Mouse (Mus musculus): ENCODE measurements around the gene Atrnl1.

The Atrnl1 gene

DNA sequence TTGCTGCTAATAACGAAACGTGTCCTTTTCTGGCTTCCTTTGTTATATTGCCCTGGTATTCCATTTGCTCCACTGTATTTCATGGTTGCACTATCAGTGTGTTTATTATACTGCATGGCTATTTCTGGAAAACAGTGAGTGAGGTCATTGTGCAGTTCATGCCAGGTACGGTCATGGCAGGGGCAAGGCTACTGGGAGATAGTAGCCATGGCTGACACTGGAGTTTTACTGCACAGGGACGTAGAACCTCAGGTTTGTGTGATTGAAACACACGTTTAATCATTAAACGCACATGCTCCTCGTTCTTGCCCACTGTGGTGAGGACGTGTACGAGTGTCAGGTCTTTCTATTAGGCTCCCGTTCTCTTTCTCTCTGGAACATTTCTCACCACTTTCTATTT, 314.8 kb downstream of the Atrnl1 start:
- no peak for DNase-seq (ENCODE audit: low read depth, low spot score)

DNA sequence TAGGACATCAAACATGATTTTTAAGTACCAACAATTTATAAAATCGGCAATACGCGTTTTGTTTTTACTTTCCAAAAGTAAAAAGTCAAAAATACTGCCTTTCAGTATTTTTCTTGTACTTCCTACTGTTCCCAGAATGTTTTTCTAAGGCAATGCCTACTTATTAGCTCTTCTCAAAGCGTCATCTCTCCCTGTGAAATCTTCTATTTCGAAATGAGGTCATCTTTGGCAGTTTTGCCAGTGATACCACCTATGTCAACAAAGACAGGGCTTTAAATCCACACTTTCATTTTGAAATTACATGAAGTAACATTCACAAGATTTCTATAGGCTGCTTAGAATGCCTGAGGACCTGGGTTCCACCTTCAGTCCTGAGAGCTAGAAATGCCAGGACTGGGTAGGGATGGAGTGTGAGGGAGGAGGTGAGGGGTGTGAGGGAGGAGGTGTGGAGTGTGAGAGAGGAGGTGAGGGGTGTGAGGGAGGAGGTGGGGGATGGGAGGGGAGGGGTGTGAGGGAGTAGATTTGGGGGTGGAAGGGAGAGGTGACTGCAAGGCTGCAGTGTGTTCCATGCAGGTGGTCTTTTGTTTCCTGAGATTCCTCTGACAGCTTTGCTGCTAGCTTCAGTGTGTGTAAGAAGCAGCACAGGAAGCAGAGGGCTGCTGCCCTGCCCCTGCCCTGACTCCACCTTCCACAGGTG, 315.5 kb downstream of the Atrnl1 start:
- peak; percentile 16 for DNase-seq (ENCODE audit: low read depth, low spot score)

- no peak for DNase-seq (ENCODE audit: low read depth, low spot score)
Measured at GRCm38 (mm10) chr19:57926941-57927471, 316.2 kb downstream of the Atrnl1 start.

DNA sequence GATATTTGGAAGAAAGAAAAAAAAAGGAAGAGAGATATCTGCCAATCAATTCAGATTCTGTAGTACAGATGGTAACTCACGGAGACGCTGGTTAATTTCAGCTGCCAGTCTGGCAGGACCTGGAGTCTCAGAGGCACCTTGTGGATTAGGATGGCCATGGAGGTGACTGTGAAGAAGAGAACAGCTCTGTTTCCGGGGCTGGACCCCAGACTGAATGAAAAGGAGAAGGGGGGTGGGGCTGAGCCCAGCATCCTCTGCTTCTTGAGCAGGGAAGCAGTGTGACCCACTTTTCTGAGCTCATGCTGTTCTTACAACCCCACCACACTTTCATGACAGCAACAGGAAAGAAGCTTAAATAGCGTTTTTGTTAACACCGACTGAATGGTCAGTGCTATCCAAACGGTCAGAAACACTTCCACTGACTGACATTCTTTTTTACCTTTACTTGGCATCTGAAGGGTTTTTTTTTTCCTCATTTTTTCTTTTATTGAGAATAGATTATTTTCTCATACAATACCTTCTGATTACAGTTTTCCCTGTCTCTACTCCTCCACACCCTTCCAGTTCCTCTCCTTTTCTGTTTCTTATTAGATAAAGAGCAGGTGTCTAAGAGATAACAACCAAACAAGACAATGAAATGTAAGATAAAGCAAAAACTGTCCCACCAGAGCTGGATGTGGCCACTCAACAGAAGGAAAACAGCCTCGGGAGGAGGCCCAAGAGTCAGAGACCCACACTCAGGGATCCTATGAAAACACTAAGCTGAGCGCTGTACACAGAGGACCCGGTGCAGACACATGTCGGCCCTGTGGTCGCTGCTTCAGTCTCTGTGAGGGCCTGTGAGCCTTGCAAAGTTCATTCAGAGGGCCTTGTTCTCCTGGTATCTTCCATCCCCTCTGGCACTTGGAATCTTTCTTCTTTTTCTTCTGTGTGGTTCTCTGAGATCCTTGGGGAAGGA, 317.0 kb downstream of the Atrnl1 start:
- no peak for DNase-seq (ENCODE audit: low read depth, low spot score)

DNA sequence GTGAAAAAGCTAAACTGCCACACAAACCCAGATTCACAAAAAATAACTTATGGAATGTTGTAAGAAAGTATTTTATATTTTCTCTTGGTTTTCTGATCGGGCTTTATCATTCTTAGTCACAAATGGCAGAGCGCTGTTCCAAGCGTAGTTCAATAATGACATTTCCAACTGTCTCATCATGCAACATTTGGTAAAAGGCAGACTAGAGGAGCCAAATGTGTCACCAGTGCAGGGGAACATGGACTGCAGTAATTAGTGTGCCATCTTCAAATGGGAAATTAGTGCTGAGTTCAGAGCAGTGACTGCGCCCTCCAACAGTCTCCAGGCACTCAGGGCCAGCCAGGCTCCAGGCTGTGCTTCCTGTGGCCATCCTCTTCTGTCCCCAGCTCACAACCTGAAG, 320.8 kb downstream of the Atrnl1 start:
- no peak for DNase-seq (ENCODE audit: low read depth, low spot score)

- no peak for DNase-seq (ENCODE audit: low read depth, low spot score)
Measured at GRCm38 (mm10) chr19:57936865-57937264, 326.0 kb downstream of the Atrnl1 start.

DNA sequence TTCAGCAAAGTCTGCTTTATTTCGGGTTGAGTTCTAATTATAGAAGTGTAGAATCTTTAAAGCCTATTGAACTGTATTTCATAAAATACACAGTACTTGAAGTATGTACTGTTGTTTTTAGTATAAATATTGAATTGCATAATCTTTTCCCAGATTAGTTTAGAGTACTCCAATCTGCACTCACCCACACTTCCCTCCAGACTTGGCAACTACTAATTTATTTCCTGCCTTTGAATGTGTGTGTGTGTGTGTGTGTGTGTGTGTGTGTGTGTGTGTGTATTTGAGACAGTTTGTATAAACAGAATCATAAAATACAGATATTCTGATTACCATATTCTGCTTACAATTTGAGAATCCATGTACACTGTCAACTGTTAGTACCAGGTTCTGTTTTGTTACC, 328.3 kb downstream of the Atrnl1 start:
- no peak for DNase-seq (ENCODE audit: low read depth, low spot score)

DNA sequence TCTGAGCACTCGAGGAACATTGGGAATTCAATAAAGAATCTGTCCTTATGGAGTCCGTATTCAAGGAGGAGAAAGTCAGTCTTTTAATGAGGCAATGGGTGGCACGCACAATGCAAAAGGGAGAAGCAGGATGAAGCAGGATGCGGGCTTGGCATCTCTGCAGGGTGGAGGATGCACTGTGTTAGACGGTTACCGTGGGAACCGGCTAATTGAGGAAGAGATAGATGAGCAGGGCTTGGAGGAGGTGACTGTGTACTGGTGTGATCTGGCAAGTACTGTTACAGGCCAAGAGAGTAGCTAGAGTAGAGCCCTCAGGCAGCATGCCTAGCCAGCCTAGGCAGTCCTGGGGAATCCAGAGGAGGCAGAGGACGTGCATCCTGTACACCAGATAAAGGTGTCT, 330.7 kb downstream of the Atrnl1 start:
- DNase-seq (ENCODE audit: low read depth, low spot score): no peak

GRCm38 (mm10) chr19:57942281-57942680, 331.4 kb downstream of the Atrnl1 start:
- no peak for DNase-seq (ENCODE audit: low read depth, low spot score)

DNA sequence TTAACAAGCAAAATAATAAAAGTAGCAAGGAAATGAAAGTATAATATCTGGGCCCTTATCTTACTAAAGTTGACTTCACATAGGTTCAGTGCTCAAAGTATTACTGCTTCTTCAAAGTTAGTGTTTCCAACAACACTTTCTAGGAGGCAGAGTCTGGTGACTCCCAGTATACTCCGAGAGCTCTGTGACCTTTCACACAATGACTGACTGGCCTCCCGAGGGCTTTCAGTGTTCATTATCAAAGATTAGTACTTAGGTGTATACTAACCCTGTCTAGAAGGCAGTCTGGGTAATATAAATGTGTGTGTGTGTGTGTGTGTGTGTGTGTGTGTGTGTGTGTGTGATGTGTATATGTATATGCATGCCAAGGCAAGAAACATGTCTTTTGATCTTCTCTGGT, 332.5 kb downstream of the Atrnl1 start:
- DNase-seq (ENCODE audit: low read depth, low spot score): no peak

DNA sequence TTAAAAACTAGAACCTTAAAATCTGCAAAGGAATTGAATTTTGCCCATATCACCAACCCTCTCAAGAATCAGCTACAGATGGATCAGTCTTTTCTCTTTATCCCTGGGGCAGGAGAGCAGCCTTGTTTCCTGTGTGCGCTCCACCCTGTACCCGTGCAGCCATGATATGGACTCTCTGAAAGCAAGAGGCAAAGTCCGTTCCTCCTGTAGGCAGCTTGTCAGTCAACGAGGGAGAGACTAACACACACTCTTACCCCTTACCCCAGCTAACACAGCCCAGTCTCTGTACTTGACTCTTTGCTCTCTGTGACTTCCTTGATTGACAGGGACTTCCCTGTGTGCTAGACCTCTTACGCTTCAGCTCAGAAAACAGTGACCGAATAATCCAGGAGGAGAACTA, 333.8 kb downstream of the Atrnl1 start:
- DNase-seq (ENCODE audit: low read depth, low spot score): no peak

DNA sequence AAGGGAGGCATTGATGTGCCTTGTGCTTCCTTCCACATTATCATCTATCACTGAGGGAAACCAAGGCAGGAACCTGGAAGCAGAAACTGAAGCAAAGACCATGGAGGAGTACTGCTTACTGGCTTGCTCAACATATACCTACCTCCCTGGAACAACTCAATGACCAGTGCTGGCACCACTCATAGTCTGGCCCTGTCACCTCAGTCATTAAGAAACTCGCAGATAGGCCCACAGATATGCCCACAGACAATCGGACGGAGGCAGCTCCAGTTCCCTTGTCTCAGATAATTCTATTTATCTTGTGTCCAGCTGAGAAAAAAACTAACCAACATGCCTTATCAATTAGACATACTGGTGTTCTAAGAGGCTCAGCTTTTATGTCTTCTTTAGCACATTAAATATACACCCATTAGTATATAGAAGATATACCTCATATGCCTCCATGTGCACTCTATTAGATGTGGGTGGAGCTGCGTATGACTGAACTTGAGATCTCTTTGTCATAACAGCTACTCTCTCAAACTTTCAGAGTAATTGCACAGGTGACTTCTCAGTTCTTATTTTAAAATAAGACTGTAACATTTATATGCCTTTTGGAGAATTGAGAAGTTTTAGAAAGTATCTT, 334.9 kb downstream of the Atrnl1 start:
- DNase-seq (ENCODE audit: low read depth, low spot score): no peak

GRCm38 (mm10) chr19:57948489-57948888, 337.7 kb downstream of the Atrnl1 start:
- DNase-seq (ENCODE audit: low read depth, low spot score): no peak

DNA sequence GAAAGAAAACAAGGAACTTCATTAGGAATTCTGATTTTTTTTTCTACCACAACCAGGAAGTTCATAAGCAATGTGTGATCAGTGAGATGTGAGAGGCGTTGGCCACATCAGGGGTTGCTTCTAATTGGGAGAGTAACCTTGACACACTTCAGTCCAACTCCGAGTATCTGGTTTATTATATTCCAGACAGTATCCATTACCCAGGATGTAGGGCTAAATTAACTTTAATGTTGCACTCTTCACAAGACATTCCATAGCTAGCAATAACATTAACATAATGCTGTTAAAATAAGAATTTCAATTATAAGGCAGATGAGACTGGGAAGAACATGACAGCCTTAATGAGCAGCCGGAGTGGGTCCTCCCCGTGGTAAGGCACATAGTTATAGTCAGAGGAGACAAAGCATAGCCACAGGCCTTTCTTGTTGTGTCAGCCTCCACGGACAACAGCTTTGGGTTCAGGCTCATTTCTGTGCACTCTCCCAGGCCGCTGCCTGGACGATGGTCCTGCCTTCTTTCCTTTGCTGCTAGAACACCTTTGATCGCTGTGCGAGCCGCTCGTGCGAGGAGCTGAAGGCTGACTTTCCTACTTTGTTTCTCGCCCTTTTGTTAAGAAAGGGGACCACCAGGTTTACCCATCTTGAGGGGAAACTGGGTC, 338.6 kb downstream of the Atrnl1 start:
- DNase-seq (ENCODE audit: low read depth, low spot score): no peak

DNA sequence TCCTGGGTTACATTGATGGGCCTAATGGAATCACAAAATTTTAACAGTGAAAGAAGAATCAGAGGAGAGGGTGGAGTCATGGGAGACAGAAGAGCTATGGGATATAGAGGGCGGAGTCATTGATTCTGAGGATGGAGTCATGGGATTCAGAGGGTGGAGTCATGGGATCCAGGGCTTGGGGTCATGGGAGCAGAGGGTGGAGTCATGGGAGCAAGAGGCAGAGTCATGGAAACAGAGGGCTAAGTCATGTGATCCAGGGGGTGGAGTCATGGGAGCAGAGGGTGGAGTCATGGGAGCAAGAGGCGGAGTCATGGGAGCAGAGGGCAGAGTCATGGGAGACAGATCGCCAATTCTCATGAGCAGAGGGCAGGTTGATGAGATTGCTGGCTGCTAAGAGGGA, 343.3 kb downstream of the Atrnl1 start:
- no peak for DNase-seq (ENCODE audit: low read depth, low spot score)

DNA sequence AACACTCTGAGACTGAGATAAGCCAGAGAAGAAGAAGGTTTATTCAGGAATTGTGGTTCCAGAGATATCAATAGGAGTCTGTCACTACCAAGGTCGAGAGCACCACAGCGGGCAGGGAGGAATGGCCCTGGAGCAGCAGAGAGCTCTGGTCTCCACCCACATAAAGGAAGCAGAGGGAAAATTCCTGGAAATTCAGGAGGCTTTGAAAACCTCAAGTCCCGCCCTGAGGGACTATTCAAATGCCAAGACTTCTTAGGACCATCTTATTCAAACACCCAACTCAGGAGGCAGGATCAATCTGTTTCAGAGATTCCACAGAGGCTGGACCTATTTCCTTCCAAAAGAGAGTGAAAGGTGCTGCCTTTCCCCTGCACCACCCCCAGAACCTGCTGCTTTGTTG, 345.6 kb downstream of the Atrnl1 start:
- no peak for DNase-seq (ENCODE audit: low read depth, low spot score)

GRCm38 (mm10) chr19:57957363-57957762, 346.5 kb downstream of the Atrnl1 start:
- DNase-seq (ENCODE audit: low read depth, low spot score): no peak

GRCm38 (mm10) chr19:57958154-57958553, 347.3 kb downstream of the Atrnl1 start:
- no peak for DNase-seq (ENCODE audit: low read depth, low spot score)

GRCm38 (mm10) chr19:57958726-57959125, 347.9 kb downstream of the Atrnl1 start:
- DNase-seq (ENCODE audit: low read depth, low spot score): no peak

DNA sequence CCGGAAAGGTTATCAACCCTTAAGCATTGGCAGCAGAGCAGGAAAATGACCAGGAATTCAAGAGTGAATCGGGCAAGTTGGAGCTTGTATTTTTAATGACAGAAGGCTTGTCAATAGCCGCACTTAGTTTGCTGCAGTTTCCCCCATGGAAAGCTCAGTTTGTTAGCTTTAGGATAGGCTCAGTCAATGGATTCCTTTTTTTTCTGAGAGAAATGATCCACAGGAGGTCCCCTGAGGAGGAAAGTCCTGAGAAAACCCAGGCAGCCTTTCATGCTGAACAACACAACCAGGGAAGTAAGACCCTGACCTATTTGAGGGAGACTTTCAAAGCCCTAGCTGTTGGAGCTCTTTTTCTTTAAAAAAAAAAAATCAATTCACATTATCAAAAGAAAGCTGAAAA, 350.5 kb downstream of the Atrnl1 start:
- no peak for DNase-seq (ENCODE audit: low read depth, low spot score)

DNA sequence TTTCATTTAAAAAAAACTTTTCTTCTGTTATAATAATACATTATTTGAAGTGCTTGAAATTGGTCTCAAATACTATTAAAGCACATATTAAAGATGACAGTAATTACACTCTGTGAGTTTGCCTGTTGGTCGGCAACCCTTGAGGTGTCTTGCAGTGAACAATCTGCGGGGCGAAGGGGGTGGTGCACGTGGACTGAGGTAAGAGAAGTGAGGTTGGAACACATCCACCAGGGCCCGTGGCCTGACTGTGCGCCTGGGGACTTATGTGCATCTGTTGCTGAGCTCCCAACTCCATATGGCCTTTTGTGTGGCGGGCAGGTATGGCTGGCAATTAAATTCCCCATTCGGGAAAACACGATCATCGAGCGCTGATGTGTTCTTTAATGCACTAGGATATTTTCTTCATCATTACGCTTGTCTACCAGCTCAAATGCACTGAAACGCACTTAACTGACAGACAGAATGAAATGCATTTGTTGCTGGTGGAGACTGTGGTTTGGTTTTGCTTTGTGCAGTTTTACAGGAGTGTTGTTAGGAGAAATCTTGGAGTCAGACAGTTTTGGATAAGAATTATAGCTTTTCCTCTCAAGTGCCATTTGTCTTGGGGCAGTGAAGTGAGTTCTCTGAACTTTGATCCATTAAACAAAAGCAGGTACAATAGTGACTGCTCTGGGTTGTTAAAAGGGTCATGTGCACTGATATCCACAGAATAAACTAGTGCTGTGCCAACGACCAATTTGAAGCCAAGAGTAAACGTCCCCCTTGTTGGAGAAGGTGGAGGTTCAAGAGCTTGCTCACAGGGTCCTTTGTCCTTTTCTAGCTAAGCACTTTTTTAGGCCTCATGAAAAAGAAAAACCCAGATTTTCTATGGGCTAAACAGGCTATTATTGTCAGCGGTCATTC, 351.2 kb downstream of the Atrnl1 start:
- no peak for DNase-seq (ENCODE audit: low read depth, low spot score)
